Mouse (Mus musculus): Measurements from ENCODE around the gene Rnls. TPM values are rescaled to one million over a fixed set of nuclear protein-coding genes. Genes with fewer than 3 reads are reported as not detected.
A peak's percentile ranks its signal among the peaks of the same experiment; 100 is the strongest.

Rnls gene
- polyA plus RNA-seq, 1 experiment = 2.2 TPM

- Histone ChIP-seq H3K27ac (ENCODE audit: insufficient read depth, low read depth, low read length) (no peak overlapping the region), H3K27me3 (replicated peaks; ENCODE audit: control insufficient read depth, insufficient read depth, low read length) (no peaks in the 10 kb centered on the region), H3K4me1 (ENCODE audit: control insufficient read depth, insufficient read depth, low read length) (no peaks in the 10 kb centered on the region), H3K4me3 (ENCODE audit: insufficient read depth, low read depth, low read length) (no peak overlapping the region), H3K36me3 (ENCODE audit: control insufficient read depth, insufficient read depth, low read length) (no peaks in the 10 kb centered on the region)
- TF ChIP-seq POLR2A (IDR thresholded peaks at IDR 0.05; ENCODE audit: low read depth, low read length) (no peak), CTCF (conservative IDR thresholded peaks at IDR 0.05; ENCODE audit: insufficient read depth, insufficient read length, low read depth, low read length) (no peak)
- DNase-seq = no peak
- 74% methylated on average over 4 of the region's 4 CpGs for WGBS
These were observed 190.9 kb downstream of the Rnls start for GRCm38 (mm10) chr19:33201181-33201580.

- H3K27ac ChIP-seq (ENCODE audit: insufficient read depth, low read depth, low read length) = no peak overlapping the region
- 81% methylated on average over 2 of the region's 2 CpGs for WGBS
- TF ChIP-seq CTCF (conservative IDR thresholded peaks at IDR 0.05; ENCODE audit: insufficient read depth, insufficient read length, low read depth, low read length) (no peak), POLR2A (IDR thresholded peaks at IDR 0.05; ENCODE audit: low read depth, low read length) (no peak)
- H3K36me3 ChIP-seq (ENCODE audit: control insufficient read depth, insufficient read depth, low read length) = no peaks in the 10 kb centered on the region
- no peaks in the 10 kb centered on the region for H3K27me3 ChIP-seq (replicated peaks; ENCODE audit: control insufficient read depth, insufficient read depth, low read length)
- H3K4me1 ChIP-seq (ENCODE audit: control insufficient read depth, insufficient read depth, low read length) = no peaks in the 10 kb centered on the region
- no peak overlapping the region for H3K4me3 ChIP-seq (ENCODE audit: insufficient read depth, low read depth, low read length)
- no peak for DNase-seq
These were observed 200.0 kb downstream of the Rnls start for GRCm38 (mm10) chr19:33192064-33192463.

- no peak for TF ChIP-seq CTCF (conservative IDR thresholded peaks at IDR 0.05; ENCODE audit: insufficient read depth, insufficient read length, low read depth, low read length)
- TF ChIP-seq POLR2A (IDR thresholded peaks at IDR 0.05; ENCODE audit: low read depth, low read length) = no peak
- Histone ChIP-seq H3K4me3 (ENCODE audit: insufficient read depth, low read depth, low read length) (no peak overlapping the region), H3K27ac (ENCODE audit: insufficient read depth, low read depth, low read length) (no peak overlapping the region), H3K36me3 (ENCODE audit: control insufficient read depth, insufficient read depth, low read length) (no peaks in the 10 kb centered on the region), H3K4me1 (ENCODE audit: control insufficient read depth, insufficient read depth, low read length) (no peaks in the 10 kb centered on the region), H3K27me3 (replicated peaks; ENCODE audit: control insufficient read depth, insufficient read depth, low read length) (no peaks in the 10 kb centered on the region)
- peak; percentile 4 for DNase-seq
- WGBS = 71% methylated on average over 1 of the region's 1 CpGs
These were observed 203.3 kb downstream of the Rnls start for GRCm38 (mm10) chr19:33188766-33189165.

DNA sequence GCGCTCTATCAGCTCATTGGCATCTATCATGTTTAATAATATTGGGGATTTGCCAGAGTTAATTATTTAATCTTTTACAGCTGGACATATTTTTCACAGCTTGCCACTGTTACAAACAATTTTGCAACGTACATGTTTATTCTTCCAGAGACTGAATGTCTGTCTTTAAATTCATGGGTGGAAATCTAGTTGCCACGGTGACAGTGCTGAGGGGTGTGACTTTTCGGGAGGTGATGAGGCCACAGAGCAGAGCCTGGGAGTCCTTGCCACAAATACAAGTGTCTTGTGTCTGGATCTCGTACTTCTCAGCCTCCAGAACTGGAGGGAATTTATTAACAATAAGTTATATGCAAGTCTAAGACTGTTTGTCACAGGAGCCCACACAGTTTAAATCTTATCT, 212.5 kb downstream of the Rnls start:
- no peak for DNase-seq
- no peaks in the 10 kb centered on the region for H3K36me3 ChIP-seq (ENCODE audit: control insufficient read depth, insufficient read depth, low read length)
- no peak overlapping the region for H3K27ac ChIP-seq (ENCODE audit: insufficient read depth, low read depth, low read length)
- no peak for TF ChIP-seq CTCF (conservative IDR thresholded peaks at IDR 0.05; ENCODE audit: insufficient read depth, insufficient read length, low read depth, low read length)
- TF ChIP-seq POLR2A (IDR thresholded peaks at IDR 0.05; ENCODE audit: low read depth, low read length) = no peak
- no peak overlapping the region for H3K4me3 ChIP-seq (ENCODE audit: insufficient read depth, low read depth, low read length)
- H3K27me3 ChIP-seq (replicated peaks; ENCODE audit: control insufficient read depth, insufficient read depth, low read length) = no peaks in the 10 kb centered on the region
- H3K4me1 ChIP-seq (ENCODE audit: control insufficient read depth, insufficient read depth, low read length) = no peaks in the 10 kb centered on the region
- 66% methylated on average over 5 of the region's 5 CpGs for WGBS

DNA sequence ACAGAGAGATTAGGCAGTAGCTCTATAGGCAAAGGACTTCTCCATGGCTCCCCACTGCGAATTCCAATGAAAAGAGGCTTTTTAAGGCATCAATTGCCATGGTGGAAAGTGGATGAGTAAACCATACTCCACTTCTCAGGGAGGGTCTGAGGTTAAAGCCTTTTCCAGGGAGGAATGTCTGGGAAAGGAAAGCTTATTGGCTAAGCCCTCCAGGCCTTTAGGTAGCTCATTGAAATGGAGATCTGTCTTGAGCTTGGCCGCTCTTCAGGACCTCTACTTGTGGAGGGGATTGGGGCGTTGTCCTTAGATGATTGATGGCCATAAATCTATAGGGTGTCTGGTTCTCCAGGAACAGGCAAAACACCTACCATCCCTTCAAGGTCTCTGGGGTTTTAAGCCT, 213.2 kb downstream of the Rnls start:
- H3K27ac ChIP-seq (ENCODE audit: insufficient read depth, low read depth, low read length) = no peak overlapping the region
- no peak overlapping the region for H3K4me3 ChIP-seq (ENCODE audit: insufficient read depth, low read depth, low read length)
- no peak for DNase-seq
- no peaks in the 10 kb centered on the region for H3K27me3 ChIP-seq (replicated peaks; ENCODE audit: control insufficient read depth, insufficient read depth, low read length)
- no peaks in the 10 kb centered on the region for H3K4me1 ChIP-seq (ENCODE audit: control insufficient read depth, insufficient read depth, low read length)
- WGBS = 85% methylated on average over 3 of the region's 3 CpGs
- TF ChIP-seq POLR2A (IDR thresholded peaks at IDR 0.05; ENCODE audit: low read depth, low read length) = no peak
- TF ChIP-seq CTCF (conservative IDR thresholded peaks at IDR 0.05; ENCODE audit: insufficient read depth, insufficient read length, low read depth, low read length) = no peak
- H3K36me3 ChIP-seq (ENCODE audit: control insufficient read depth, insufficient read depth, low read length) = no peaks in the 10 kb centered on the region

DNA sequence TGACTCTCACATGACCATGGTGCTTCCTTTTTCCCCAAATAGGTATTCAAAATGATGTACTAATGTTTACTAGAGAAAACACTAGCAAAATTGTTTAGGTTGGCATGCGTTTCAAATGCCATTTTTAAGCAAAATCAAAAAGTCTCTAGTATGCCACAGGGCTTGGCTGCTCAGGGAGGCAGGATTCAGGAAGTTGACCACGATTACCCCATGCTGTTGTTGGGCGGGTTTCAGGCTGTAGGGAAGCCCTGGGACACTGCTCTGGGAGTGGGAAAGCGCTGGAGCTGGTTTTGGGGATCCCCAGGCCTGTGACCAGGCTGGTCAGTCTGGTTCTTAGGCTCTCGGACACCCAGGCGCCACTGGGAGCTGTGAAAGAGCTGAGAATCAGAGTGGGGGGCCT, 213.7 kb downstream of the Rnls start:
- TF ChIP-seq CTCF (conservative IDR thresholded peaks at IDR 0.05; ENCODE audit: insufficient read depth, insufficient read length, low read depth, low read length) = no peak
- TF ChIP-seq POLR2A (IDR thresholded peaks at IDR 0.05; ENCODE audit: low read depth, low read length) = no peak
- DNase-seq = no peak
- no peaks in the 10 kb centered on the region for H3K27me3 ChIP-seq (replicated peaks; ENCODE audit: control insufficient read depth, insufficient read depth, low read length)
- no peak overlapping the region for H3K4me3 ChIP-seq (ENCODE audit: insufficient read depth, low read depth, low read length)
- WGBS = 71% methylated on average over 6 of the region's 6 CpGs
- no peaks in the 10 kb centered on the region for H3K36me3 ChIP-seq (ENCODE audit: control insufficient read depth, insufficient read depth, low read length)
- H3K27ac ChIP-seq (ENCODE audit: insufficient read depth, low read depth, low read length) = no peak overlapping the region
- H3K4me1 ChIP-seq (ENCODE audit: control insufficient read depth, insufficient read depth, low read length) = no peaks in the 10 kb centered on the region

- no peak overlapping the region for H3K27ac ChIP-seq (ENCODE audit: insufficient read depth, low read depth, low read length)
- no peaks in the 10 kb centered on the region for H3K27me3 ChIP-seq (replicated peaks; ENCODE audit: control insufficient read depth, insufficient read depth, low read length)
- no peaks in the 10 kb centered on the region for H3K36me3 ChIP-seq (ENCODE audit: control insufficient read depth, insufficient read depth, low read length)
- DNase-seq = no peak
- 0 out of 2 replicates have a peak, but pooled peaks cover 3% of the 10 kb centered on the region for H3K4me1 ChIP-seq (ENCODE audit: control insufficient read depth, insufficient read depth, low read length)
- TF ChIP-seq POLR2A (IDR thresholded peaks at IDR 0.05; ENCODE audit: low read depth, low read length) (no peak), CTCF (conservative IDR thresholded peaks at IDR 0.05; ENCODE audit: insufficient read depth, insufficient read length, low read depth, low read length) (no peak)
- no peak overlapping the region for H3K4me3 ChIP-seq (ENCODE audit: insufficient read depth, low read depth, low read length)
These were observed 218.1 kb downstream of the Rnls start for GRCm38 (mm10) chr19:33173991-33174390.

DNA sequence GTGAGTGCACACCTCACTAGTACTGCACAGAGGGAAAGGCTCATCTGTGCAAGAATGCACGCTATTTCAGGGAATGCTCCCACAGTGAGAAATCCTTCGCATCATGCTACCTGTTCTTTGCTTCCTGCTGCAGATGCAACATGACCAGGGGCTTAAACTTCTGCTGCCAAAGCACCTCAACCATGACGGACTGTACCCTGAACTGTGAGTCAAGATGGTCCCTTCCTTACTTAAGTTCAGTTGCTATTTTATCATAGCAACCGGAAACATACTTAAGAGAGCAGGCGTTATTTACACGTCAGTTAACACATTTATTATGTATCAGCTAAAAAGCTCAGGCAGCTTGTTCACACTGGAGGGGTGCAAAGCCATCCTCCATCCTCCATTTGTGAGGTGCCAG, 222.2 kb downstream of the Rnls start:
- H3K36me3 ChIP-seq (ENCODE audit: control insufficient read depth, insufficient read depth, low read length) = no peaks in the 10 kb centered on the region
- no peak for TF ChIP-seq POLR2A (IDR thresholded peaks at IDR 0.05; ENCODE audit: low read depth, low read length)
- WGBS = 55% methylated on average over 6 of the region's 6 CpGs
- 0 out of 2 replicates have a peak, but pooled peaks cover 3% of the 10 kb centered on the region for H3K4me1 ChIP-seq (ENCODE audit: control insufficient read depth, insufficient read depth, low read length)
- DNase-seq = peak; percentile 69
- H3K4me3 ChIP-seq (ENCODE audit: insufficient read depth, low read depth, low read length) = no peak overlapping the region
- H3K27me3 ChIP-seq (replicated peaks; ENCODE audit: control insufficient read depth, insufficient read depth, low read length) = no peaks in the 10 kb centered on the region
- H3K27ac ChIP-seq (ENCODE audit: insufficient read depth, low read depth, low read length) = no peak overlapping the region

Measured in kidney, adult 2 months (tissue).